Mouse (Mus musculus) spleen, postnatal 36 days (tissue): ENCODE measurements around the gene Map2k6.
"Not testable (repeated sequence)": the region's sequence is repeated elsewhere in the genome, so short reads cannot be mapped to it uniquely, and the experiment has no call there.

ENCODE experiments used
- DNase-seq, 2 experiments: peaks; one replicate each; pipeline ENCODE4 v3.0.0; 2022; ENCODE audit warnings: low spot score in 2 of 2, mixed read lengths in 1 of 2

Gene Map2k6

GRCm38 (mm10) chr11:110398553-110399239 lies at the start of gene Map2k6:
Map2k6 (plus strand) TSS chr11:110399122.
- DNase-seq, result peak; percentile 83 to 84

GRCm38 (mm10) chr11:110354261-110354660 lies 44.7 kb upstream of the Map2k6 start:
- no peak for DNase-seq

GRCm38 (mm10) chr11:110355131-110355530 lies 43.8 kb upstream of the Map2k6 start:
- DNase-seq, result not testable (repeated sequence)

GRCm38 (mm10) chr11:110357756-110358551 lies 41.0 kb upstream of the Map2k6 start:
- no peak for DNase-seq

- DNase-seq, result peak; percentile 52 to 67
Observed at GRCm38 (mm10) chr11:110365016-110365415, 33.9 kb upstream of the Map2k6 start.

- DNase-seq, result no peak
Observed at GRCm38 (mm10) chr11:110366902-110367301, 32.0 kb upstream of the Map2k6 start.

GRCm38 (mm10) chr11:110367638-110368037 lies 31.3 kb upstream of the Map2k6 start:
- DNase-seq, result no peak

GRCm38 (mm10) chr11:110369312-110370019 lies 29.5 kb upstream of the Map2k6 start:
- DNase-seq, result peak; percentile 44 to 49

GRCm38 (mm10) chr11:110371827-110372226 lies 27.1 kb upstream of the Map2k6 start:
- DNase-seq, result no peak

GRCm38 (mm10) chr11:110372266-110372954 lies 26.5 kb upstream of the Map2k6 start:
- DNase-seq, result peak; percentile 43 to 61

- no peak for DNase-seq
Observed at GRCm38 (mm10) chr11:110374036-110374435, 24.9 kb upstream of the Map2k6 start.

GRCm38 (mm10) chr11:110379661-110380309 lies 19.1 kb upstream of the Map2k6 start:
- peak in 1 of 2 experiments; percentile 10 for DNase-seq

- DNase-seq, result no peak
Observed at GRCm38 (mm10) chr11:110380310-110380668, 18.6 kb upstream of the Map2k6 start.

GRCm38 (mm10) chr11:110385487-110385886 lies 13.4 kb upstream of the Map2k6 start:
- DNase-seq, result no peak

GRCm38 (mm10) chr11:110392763-110393162 lies 6.2 kb upstream of the Map2k6 start:
- DNase-seq, result no peak

- DNase-seq, result no peak
Observed at GRCm38 (mm10) chr11:110394788-110395452, 4.0 kb upstream of the Map2k6 start.

GRCm38 (mm10) chr11:110396085-110396484 lies 2.8 kb upstream of the Map2k6 start:
- no peak for DNase-seq

- DNase-seq, result no peak
Observed at GRCm38 (mm10) chr11:110399240-110400150, 573 bp downstream of the Map2k6 start.

- DNase-seq, result no peak
Observed at GRCm38 (mm10) chr11:110400283-110400682, 1.4 kb downstream of the Map2k6 start.

- no peak for DNase-seq
Observed at GRCm38 (mm10) chr11:110402671-110403070, 3.7 kb downstream of the Map2k6 start.
